8 mouse cellular contexts compared by ENCODE assay signal in genomic region chr14:75844867-75845697, GRCm38 (mm10). TPM values are rescaled to one million over a fixed set of nuclear protein-coding genes. Genes with fewer than 3 reads are reported as not detected.
A peak's percentile ranks its signal among the peaks of the same experiment; 100 is the strongest.
DNase-seq lines count a peak whose midpoint lies in the region; ATAC-seq and TF ChIP-seq lines count a peak whose summit lies in the region.

Gene Tpt1, plus strand, starts transcription at chr14:75845093.

- in situ Hi-C loops in Patski (cut with MboI; ENCODE audit: low pct_unique_long_range_greater_than_20kb), result no loop called here

- CTCF ChIA-PET in Patski (lab: Charles Lee), result interaction anchor here (1.6 kb wide), 1 partner anchor 11 kb away, joined by 4 read pairs; no protein-coding TSS in a partner anchor

- peaks cover 34% of the 10 kb centered on the region for H3K36me3 ChIP-seq in hindbrain, embryonic 13.5 days

- WGBS in hindbrain, embryonic 13.5 days, result under 1% methylated on average over 89 of the region's 108 CpGs

- H3K4me2 ChIP-seq in hindbrain, embryonic 13.5 days, result peak within 1 kb of the TSS; percentile 76

- TF ChIP-seq CTCF in Patski (IDR thresholded peaks at IDR 0.05), result no peak

- H3K4me3 ChIP-seq in hindbrain, embryonic 13.5 days, result peak within 1 kb of the TSS; percentile 80

- POLR2A ChIA-PET in Patski (lab: Charles Lee), result interaction anchor here (0.6 to 1.3 kb wide), 2 partner anchors 10 to 11 kb away, joined by 3 to 5 read pairs; no protein-coding TSS in a partner anchor

- DNase-seq in Patski (ENCODE audit: low read depth, low spot score), result no peak
- peak; percentile 98 to 99 for DNase-seq in cerebellum, postnatal 14 days
- DNase-seq in frontal cortex, postnatal 14 days (ENCODE audit: low spot score in 2 of 2), result peak; percentile 97
- peak; percentile 96 to 99 for DNase-seq in layer of hippocampus, postnatal 25 days (ENCODE audit: extremely low spot score in 1 of 2, low spot score in 1 of 2)
- peak; percentile 98 for DNase-seq in lung, postnatal 25 days (ENCODE audit: low spot score)
- peak; percentile 98 for DNase-seq in retina, embryonic 14.5 days (ENCODE audit: low spot score)
- DNase-seq in thymus, postnatal 4 days, result peak; percentile 100

- peak; percentile 91 for ATAC-seq in Patski
- peak; percentile 98 for ATAC-seq in hindbrain, embryonic 13.5 days (ENCODE audit: low FRiP score)

- peaks cover 39% of the 10 kb centered on the region for H3K4me1 ChIP-seq in hindbrain, embryonic 13.5 days (replicated peaks)

- H3K9me3 ChIP-seq in hindbrain, embryonic 13.5 days, result no peaks in the 10 kb centered on the region

- H3K9ac ChIP-seq in hindbrain, embryonic 13.5 days, result peak within 1 kb of the TSS; percentile 94

- H3K27me3 ChIP-seq in Patski, result no peaks in the 10 kb centered on the region
- H3K27me3 ChIP-seq in hindbrain, embryonic 13.5 days, result no peaks in the 10 kb centered on the region

- H3K27ac ChIP-seq in hindbrain, embryonic 13.5 days, result peak within 1 kb of the TSS; percentile 99

RNA-seq across cellular contexts. Expression of gene Tpt1, which starts in this region (rescaled TPM):
- 2,058 TPM for polyA plus RNA-seq in Patski (2021)
- polyA plus RNA-seq in hindbrain, embryonic 13.5 days (2015; fragmentation: Nextera tagmentation; extraction: Ambion mirVana), result 884 and 886 TPM in 2 replicates
- total RNA-seq in layer of hippocampus, postnatal 25 days (2021), result 1,000 to 10,000 TPM in 1 of 2 experiments, 100 to 1,000 TPM in 1; 935 to 1,046 TPM
